Mouse (Mus musculus): Measurements from ENCODE around the gene Tnnc2. TPM values are rescaled to one million over a fixed set of nuclear protein-coding genes. Genes with fewer than 3 reads are reported as not detected.

Tnnc2 gene
- polyA plus RNA-seq (2015; fragmentation: Nextera tagmentation; extraction: Ambion mirVana), result 6.5 and 127 TPM in 2 replicates

- no peak for TF ChIP-seq EP300 (IDR thresholded peaks at IDR 0.05; ENCODE audit: low read depth)
- H3K27me3 ChIP-seq (ENCODE audit: insufficient read depth, low read length), result peaks cover 6% of the 10 kb centered on the region; the same call in 1 of the 2 replicates
- H3K4me3 ChIP-seq (ENCODE audit: low read depth, low read length), result no peak within 1 kb of the TSS
- H3K9me3 ChIP-seq (ENCODE audit: low read length), result no peaks in the 10 kb centered on the region
- 65% methylated on average over 8 of the region's 8 CpGs for WGBS (ENCODE audit: insufficient replicate concordance)
- H3K4me1 ChIP-seq (ENCODE audit: insufficient read depth), result peaks cover 4% of the 10 kb centered on the region
- no peak within 1 kb of the TSS for H3K4me2 ChIP-seq (ENCODE audit: low read depth, low read length)
- H3K9ac ChIP-seq (replicated peaks), result no peak within 1 kb of the TSS
- H3K27ac ChIP-seq (ENCODE audit: low read depth), result no peak within 1 kb of the TSS
- H3K36me3 ChIP-seq (replicated peaks; ENCODE audit: insufficient read depth, low read length), result no peaks in the 10 kb centered on the region
- DNase-seq, result no peak
- no peak for ATAC-seq
These were observed at the start of gene Tnnc2 for GRCm38 (mm10) chr2:164779481-164780086. TSS of gene Tnnc2 (minus strand) at chr2:164779967.

- H3K9ac ChIP-seq (replicated peaks), result no peak overlapping the region
- H3K27ac ChIP-seq (ENCODE audit: low read depth), result no peak overlapping the region
- H3K4me2 ChIP-seq (ENCODE audit: low read depth, low read length), result no peak overlapping the region
- H3K9me3 ChIP-seq (ENCODE audit: low read length), result no peaks in the 10 kb centered on the region
- no peaks in the 10 kb centered on the region for H3K27me3 ChIP-seq (ENCODE audit: insufficient read depth, low read length)
- DNase-seq, result no peak
- TF ChIP-seq EP300 (IDR thresholded peaks at IDR 0.05; ENCODE audit: low read depth), result no peak
- TF ChIP-seq CTCF (IDR thresholded peaks at IDR 0.05; ENCODE audit: low read depth), result no peak
- 74% methylated on average over 1 of the region's 1 CpGs for WGBS (ENCODE audit: insufficient replicate concordance)
- peaks cover 9% of the 10 kb centered on the region for H3K4me1 ChIP-seq (ENCODE audit: insufficient read depth)
- H3K4me3 ChIP-seq (ENCODE audit: low read depth, low read length), result no peak overlapping the region
- peaks cover 18% of the 10 kb centered on the region; the same call in 1 of the 2 replicates for H3K36me3 ChIP-seq (replicated peaks; ENCODE audit: insufficient read depth, low read length)
- ATAC-seq, result no peak
These were observed 49.3 kb upstream of the Tnnc2 start for GRCm38 (mm10) chr2:164829090-164829489.

DNA sequence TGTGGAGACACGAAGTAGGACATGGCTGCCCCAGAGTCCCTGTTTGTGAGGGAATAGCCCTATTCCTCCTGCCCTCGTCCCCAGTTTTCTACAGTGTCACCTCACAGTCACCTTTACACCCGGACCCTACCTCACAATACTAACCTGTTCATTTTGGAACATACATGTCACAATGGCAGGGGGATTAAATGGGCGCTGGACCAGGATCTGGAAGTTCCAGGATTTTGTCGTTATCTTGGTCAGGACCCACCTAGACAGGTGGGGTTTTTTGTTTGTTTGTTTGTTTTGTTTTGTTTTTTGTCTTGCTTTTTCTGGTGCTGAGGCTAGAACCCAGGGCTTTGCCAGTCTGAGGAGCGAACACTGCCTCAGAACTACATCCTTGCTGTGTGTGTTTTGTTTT is 48.7 kb upstream of the Tnnc2 start, which contains the start of gene Spata25:
Gene Spata25, minus strand, starts transcription at position 101 of the 400 bp plus-strand sequence.
- peaks cover 12% of the 10 kb centered on the region for H3K4me1 ChIP-seq (ENCODE audit: insufficient read depth)
- H3K9ac ChIP-seq (replicated peaks), result no peak within 1 kb of the TSS
- 84% methylated on average over 6 of the region's 6 CpGs for WGBS (ENCODE audit: insufficient replicate concordance)
- no peak for ATAC-seq
- H3K27ac ChIP-seq (ENCODE audit: low read depth), result no peak within 1 kb of the TSS
- H3K27me3 ChIP-seq (ENCODE audit: insufficient read depth, low read length), result no peaks in the 10 kb centered on the region
- no peaks in the 10 kb centered on the region for H3K9me3 ChIP-seq (ENCODE audit: low read length)
- H3K4me3 ChIP-seq (ENCODE audit: low read depth, low read length), result no peak within 1 kb of the TSS
- peaks cover 18% of the 10 kb centered on the region; the same call in 1 of the 2 replicates for H3K36me3 ChIP-seq (replicated peaks; ENCODE audit: insufficient read depth, low read length)
- no peak within 1 kb of the TSS for H3K4me2 ChIP-seq (ENCODE audit: low read depth, low read length)
- TF ChIP-seq CTCF (IDR thresholded peaks at IDR 0.05; ENCODE audit: low read depth), result no peak
- TF ChIP-seq EP300 (IDR thresholded peaks at IDR 0.05; ENCODE audit: low read depth), result no peak
- DNase-seq, result no peak

GRCm38 (mm10) chr2:164827146-164827850 is 47.5 kb upstream of the Tnnc2 start:
- no peak overlapping the region for H3K9ac ChIP-seq (replicated peaks)
- no peak overlapping the region for H3K27ac ChIP-seq (ENCODE audit: low read depth)

DNA sequence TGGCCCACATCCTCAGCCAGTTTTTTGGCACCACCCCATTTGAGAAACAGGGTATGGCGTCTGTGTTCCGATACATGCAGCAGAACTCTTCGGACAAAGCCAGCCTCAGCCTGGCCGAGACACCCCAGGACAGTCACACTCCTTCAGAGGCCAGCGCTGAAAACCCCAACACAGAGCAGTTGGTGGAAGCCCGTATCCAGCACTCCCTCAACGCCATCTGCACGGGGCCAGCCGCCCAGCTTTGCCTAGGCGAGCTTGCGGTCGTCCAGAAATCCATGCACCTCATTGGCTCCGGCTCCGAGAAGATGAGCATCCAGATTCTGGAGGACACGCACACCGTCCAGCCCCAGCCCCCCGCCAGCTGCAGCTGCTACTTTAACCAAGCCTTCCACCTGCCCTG is 45.8 kb upstream of the Tnnc2 start:
- no peak for TF ChIP-seq EP300 (IDR thresholded peaks at IDR 0.05; ENCODE audit: low read depth)
- no peak overlapping the region for H3K9ac ChIP-seq (replicated peaks)
- DNase-seq (peak; percentile 13), ATAC-seq (no peak)
- H3K27ac ChIP-seq (ENCODE audit: low read depth), result no peak overlapping the region
- peaks cover 12% of the 10 kb centered on the region for H3K4me1 ChIP-seq (ENCODE audit: insufficient read depth)
- H3K36me3 ChIP-seq (replicated peaks; ENCODE audit: insufficient read depth, low read length), result peaks cover 28% of the 10 kb centered on the region; the same call in 1 of the 2 replicates
- no peak overlapping the region for H3K4me2 ChIP-seq (ENCODE audit: low read depth, low read length)
- 92% methylated on average over 17 of the region's 17 CpGs for WGBS (ENCODE audit: insufficient replicate concordance)
- H3K27me3 ChIP-seq (ENCODE audit: insufficient read depth, low read length), result no peaks in the 10 kb centered on the region
- H3K9me3 ChIP-seq (ENCODE audit: low read length), result no peaks in the 10 kb centered on the region
- no peak overlapping the region for H3K4me3 ChIP-seq (ENCODE audit: low read depth, low read length)

More at GRCm38 (mm10) chr2:164827146-164827850, 47.5 kb upstream of the Tnnc2 start:
- Histone ChIP-seq H3K4me1 (ENCODE audit: insufficient read depth) (peaks cover 8% of the 10 kb centered on the region), H3K27me3 (ENCODE audit: insufficient read depth, low read length) (no peaks in the 10 kb centered on the region), H3K36me3 (replicated peaks; ENCODE audit: insufficient read depth, low read length) (peaks cover 18% of the 10 kb centered on the region; the same call in 1 of the 2 replicates), H3K4me2 (ENCODE audit: low read depth, low read length) (no peak overlapping the region), H3K9me3 (ENCODE audit: low read length) (no peaks in the 10 kb centered on the region), H3K4me3 (ENCODE audit: low read depth, low read length) (no peak overlapping the region)
- DNase-seq (no peak), ATAC-seq (no peak)
- no peak for TF ChIP-seq CTCF (IDR thresholded peaks at IDR 0.05; ENCODE audit: low read depth)
- TF ChIP-seq EP300 (IDR thresholded peaks at IDR 0.05; ENCODE audit: low read depth), result no peak
- WGBS (ENCODE audit: insufficient replicate concordance), result 80% methylated on average over 16 of the region's 16 CpGs

GRCm38 (mm10) chr2:164823969-164824368 is 44.2 kb upstream of the Tnnc2 start:
- TF ChIP-seq CTCF (IDR thresholded peaks at IDR 0.05; ENCODE audit: low read depth) (no peak), EP300 (IDR thresholded peaks at IDR 0.05; ENCODE audit: low read depth) (no peak)
- no peak overlapping the region for H3K27ac ChIP-seq (ENCODE audit: low read depth)
- H3K4me3 ChIP-seq (ENCODE audit: low read depth, low read length), result peak overlapping the region; percentile 75; the same call in 1 of the 2 replicates
- ATAC-seq (no peak), DNase-seq (no peak)
- peak overlapping the region; percentile 91 for H3K4me2 ChIP-seq (ENCODE audit: low read depth, low read length)
- H3K9me3 ChIP-seq (ENCODE audit: low read length), result no peaks in the 10 kb centered on the region
- H3K9ac ChIP-seq (replicated peaks), result no peak overlapping the region
- H3K4me1 ChIP-seq (ENCODE audit: insufficient read depth), result peaks cover 12% of the 10 kb centered on the region
- 92% methylated on average over 4 of the region's 4 CpGs for WGBS (ENCODE audit: insufficient replicate concordance)
- H3K36me3 ChIP-seq (replicated peaks; ENCODE audit: insufficient read depth, low read length), result peaks cover 29% of the 10 kb centered on the region; the same call in 1 of the 2 replicates
- no peaks in the 10 kb centered on the region for H3K27me3 ChIP-seq (ENCODE audit: insufficient read depth, low read length)
